Mouse (Mus musculus): ENCODE results near the gene Mical1.

- TF ChIP-seq POLR2A (IDR thresholded peaks at IDR 0.05; ENCODE audit: borderline replicate concordance, extremely low read depth, insufficient read depth, insufficient read length, poor library complexity, severe bottlenecking) (no peak), CTCF (IDR thresholded peaks at IDR 0.05; ENCODE audit: borderline replicate concordance, extremely low read depth, insufficient read depth, insufficient read length) (no peak)
These were observed 41.0 kb upstream of the Mical1 start for GRCm38 (mm10) chr10:41435141-41435540.
